Mouse (Mus musculus) kidney, adult 9 months (tissue): ENCODE data around the gene Parvb.
"Not testable (repeated sequence)": the region's sequence is repeated elsewhere in the genome, so short reads cannot be mapped to it uniquely, and the experiment has no call there.

ENCODE experiments used
- DNase-seq: peaks from one replicate; pipeline ENCODE4 v3.0.0; 2022

The Parvb gene

GRCm38 (mm10) chr15:84258602-84259355 lies 26.9 kb downstream of the Parvb start:
- no peak for DNase-seq

- DNase-seq, result peak; percentile 73
Observed at GRCm38 (mm10) chr15:84260123-84260822, 28.4 kb downstream of the Parvb start.

GRCm38 (mm10) chr15:84262630-84263029 lies 30.8 kb downstream of the Parvb start:
- no peak for DNase-seq

- DNase-seq, result no peak
Observed at GRCm38 (mm10) chr15:84263573-84263972, 31.7 kb downstream of the Parvb start.

- no peak for DNase-seq
Observed at GRCm38 (mm10) chr15:84265141-84265540, 33.3 kb downstream of the Parvb start.

GRCm38 (mm10) chr15:84266290-84266689 lies 34.4 kb downstream of the Parvb start:
- DNase-seq, result no peak

- no peak for DNase-seq
Observed at GRCm38 (mm10) chr15:84267720-84268260, 35.9 kb downstream of the Parvb start.

- no peak for DNase-seq
Observed at GRCm38 (mm10) chr15:84269107-84269633, 37.3 kb downstream of the Parvb start.

GRCm38 (mm10) chr15:84270032-84270431 lies 38.2 kb downstream of the Parvb start:
- no peak for DNase-seq

- peak; percentile 33 for DNase-seq
Observed at GRCm38 (mm10) chr15:84270463-84270862, 38.6 kb downstream of the Parvb start.

GRCm38 (mm10) chr15:84276066-84276465 lies 44.2 kb downstream of the Parvb start:
- DNase-seq, result no peak

- DNase-seq, result peak; percentile 84
Observed at GRCm38 (mm10) chr15:84278091-84278490, 46.2 kb downstream of the Parvb start.

- no peak for DNase-seq
Observed at GRCm38 (mm10) chr15:84278656-84279055, 46.8 kb downstream of the Parvb start.

- no peak for DNase-seq
Observed at GRCm38 (mm10) chr15:84280309-84280708, 48.5 kb downstream of the Parvb start.

GRCm38 (mm10) chr15:84280712-84281347 lies 49.0 kb downstream of the Parvb start:
- peak; percentile 57 for DNase-seq

- no peak for DNase-seq
Observed at GRCm38 (mm10) chr15:84282206-84283085, 50.6 kb downstream of the Parvb start.

GRCm38 (mm10) chr15:84284059-84284458 lies 52.2 kb downstream of the Parvb start:
- peak; percentile 62 for DNase-seq

GRCm38 (mm10) chr15:84285453-84285852 lies 53.6 kb downstream of the Parvb start:
- no peak for DNase-seq

GRCm38 (mm10) chr15:84288953-84289352 lies 57.1 kb downstream of the Parvb start:
- DNase-seq, result not testable (repeated sequence)

- DNase-seq, result no peak
Observed at GRCm38 (mm10) chr15:84291097-84291496, 59.3 kb downstream of the Parvb start.

GRCm38 (mm10) chr15:84293590-84293989 lies 61.7 kb downstream of the Parvb start:
- no peak for DNase-seq

GRCm38 (mm10) chr15:84294391-84294790 lies 62.5 kb downstream of the Parvb start:
- no peak for DNase-seq
